Mouse (Mus musculus) layer of hippocampus, postnatal 14 days (tissue): ENCODE measurements around the gene Fxr1. TPM values are rescaled to one million over a fixed set of nuclear protein-coding genes. Genes with fewer than 3 reads are reported as not detected.
"Not testable (repeated sequence)": the region's sequence is repeated elsewhere in the genome, so short reads cannot be mapped to it uniquely, and the experiment has no call there.

Experiments used
- DNase-seq, 2 experiments: peaks; one replicate each; pipeline ENCODE4 v3.0.0; 2021 to 2022; ENCODE audit warnings: low spot score in 2 of 2, mixed read lengths in 1 of 2
- long read RNA-seq, 2 experiments: library from polyadenylated mRNA; stranded (forward); transcript quantifications; one replicate each; pipeline ENCODE4 v2.0.0; 2021
- total RNA-seq, 2 experiments: library from RNA; stranded (reverse); gene quantifications; 2 replicates each; pipeline ENCODE4 v1.2.3; 2021

The Fxr1 gene
- total RNA-seq = 10 to 100 TPM; 74.0 to 77.7 TPM
- long read RNA-seq, experiment 1, partial matches to known transcripts = 6 of 19 reads
- long read RNA-seq, experiment 1, other reads (novel, unspliced or antisense) = 6 of 19 reads
- long read RNA-seq, experiment 2, partial matches to known transcripts = 7 of 24 reads
- long read RNA-seq, experiment 2, other reads (novel, unspliced or antisense) = 9 of 24 reads

GRCm38 (mm10) chr3:34019540-34020381, at the start of gene Fxr1:
Gene Fxr1, plus strand, starts transcription at chr3:34019943.
- peak; percentile 82 to 85 for DNase-seq

- no peak for DNase-seq
Observed at GRCm38 (mm10) chr3:33979395-33979794, 40.3 kb upstream of the Fxr1 start.

- DNase-seq = no peak
Observed at GRCm38 (mm10) chr3:33982746-33983145, 37.0 kb upstream of the Fxr1 start.

GRCm38 (mm10) chr3:33989302-33989701, 30.4 kb upstream of the Fxr1 start:
- no peak for DNase-seq

- no peak for DNase-seq
Observed at GRCm38 (mm10) chr3:33990451-33990850, 29.3 kb upstream of the Fxr1 start.

- DNase-seq = no peak
Observed at GRCm38 (mm10) chr3:33990921-33991320, 28.8 kb upstream of the Fxr1 start.

- DNase-seq = no peak
Observed at GRCm38 (mm10) chr3:33993421-33994126, 26.2 kb upstream of the Fxr1 start.

- DNase-seq = no peak
Observed at GRCm38 (mm10) chr3:33994127-33994488, 25.6 kb upstream of the Fxr1 start.

- DNase-seq = not testable (repeated sequence)
Observed at GRCm38 (mm10) chr3:34001691-34002090, 18.1 kb upstream of the Fxr1 start.

GRCm38 (mm10) chr3:34003860-34004259, 15.9 kb upstream of the Fxr1 start:
- no peak for DNase-seq

GRCm38 (mm10) chr3:34006301-34006700, 13.4 kb upstream of the Fxr1 start:
- DNase-seq = no peak

- DNase-seq = no peak
Observed at GRCm38 (mm10) chr3:34006824-34007223, 12.9 kb upstream of the Fxr1 start.

- no peak for DNase-seq
Observed at GRCm38 (mm10) chr3:34007611-34008010, 12.1 kb upstream of the Fxr1 start.

GRCm38 (mm10) chr3:34008191-34008590, 11.6 kb upstream of the Fxr1 start:
- no peak for DNase-seq

- DNase-seq = peak; percentile 4 to 10
Observed at GRCm38 (mm10) chr3:34020382-34021258, 877 bp downstream of the Fxr1 start.

GRCm38 (mm10) chr3:34021259-34021828, 1.6 kb downstream of the Fxr1 start:
- no peak for DNase-seq

GRCm38 (mm10) chr3:34028935-34029334, 9.2 kb downstream of the Fxr1 start:
- no peak for DNase-seq

GRCm38 (mm10) chr3:34030601-34031000, 10.9 kb downstream of the Fxr1 start:
- no peak for DNase-seq

- DNase-seq = no peak
Observed at GRCm38 (mm10) chr3:34033720-34034364, 14.1 kb downstream of the Fxr1 start.

- no peak for DNase-seq
Observed at GRCm38 (mm10) chr3:34034803-34035202, 15.1 kb downstream of the Fxr1 start.
